Mouse (Mus musculus) MEL (cell line): ENCODE measurements at regions not wholly inside any gene's neighbourhood (a gene's known extent, or its start where the extent isn't known, plus 50 kb on each side); places are given as distances from the start of the nearest gene placed in this dataset.

Source experiments
- CTCF ChIP-seq, 3 experiments: IDR thresholded peaks in 2 of 3; conservative IDR thresholded peaks in 1 of 3; 2 replicates each; pipeline ENCODE4 v1.5.1; 2011 to 2012; ENCODE audit warnings: low read length in 3 of 3, low read depth in 2 of 3, mild to moderate bottlenecking in 2 of 3, improper control_type of control experiment in 1 of 3, inconsistent platforms in 1 of 3, mixed read lengths in 1 of 3, moderate library complexity in 1 of 3; ENCODE audit not compliant: control insufficient read depth in 1 of 3, insufficient read depth in 1 of 3, poor library complexity in 1 of 3, severe bottlenecking in 1 of 3
- HCFC1 ChIP-seq: IDR thresholded peaks from 2 replicates; pipeline ENCODE4 v1.6.1; 2012; ENCODE audit warnings: low read depth, mild to moderate bottlenecking, inconsistent platforms, low read length, improper control_type of control experiment, moderate library complexity
- JUND ChIP-seq: IDR thresholded peaks from 2 replicates; pipeline ENCODE4 v1.6.1; 2011; ENCODE audit warnings: low read depth, mild to moderate bottlenecking, improper control_type of control experiment, low read length
- KAT2A ChIP-seq: conservative IDR thresholded peaks from 2 replicates; pipeline ENCODE4 v1.6.1; 2012; ENCODE audit warnings: low read depth, low read length, improper control_type of control experiment, inconsistent platforms
- NELFE ChIP-seq: IDR thresholded peaks from 2 replicates; pipeline ENCODE4 v1.6.1; 2011; ENCODE audit warnings: low read depth, low read length, improper control_type of control experiment
- NRF1 ChIP-seq: IDR thresholded peaks from 2 replicates; pipeline ENCODE4 v1.6.1; 2014; ENCODE audit warnings: low read depth, mild to moderate bottlenecking, inconsistent platforms, low read length, improper control_type of control experiment, moderate library complexity; ENCODE audit not compliant: poor library complexity, insufficient read depth, severe bottlenecking
- RCOR1 ChIP-seq: IDR thresholded peaks from 2 replicates; pipeline ENCODE4 v1.6.1; 2012; ENCODE audit warnings: low read depth, mild to moderate bottlenecking, inconsistent platforms, low read length, improper control_type of control experiment
- ZC3H11A ChIP-seq: IDR thresholded peaks from 2 replicates; pipeline ENCODE4 v1.6.1; 2012; ENCODE audit warnings: low read depth, mild to moderate bottlenecking, inconsistent platforms, low read length, improper control_type of control experiment
- ZMIZ1 ChIP-seq: IDR thresholded peaks from 2 replicates; pipeline ENCODE4 v1.6.1; 2012; ENCODE audit warnings: low read depth, mild to moderate bottlenecking, inconsistent platforms, low read length, improper control_type of control experiment, moderate library complexity
- ZNF384 ChIP-seq: IDR thresholded peaks from 2 replicates; pipeline ENCODE4 v1.6.1; 2012; ENCODE audit warnings: low read depth, mild to moderate bottlenecking, inconsistent platforms, low read length, improper control_type of control experiment

DNA sequence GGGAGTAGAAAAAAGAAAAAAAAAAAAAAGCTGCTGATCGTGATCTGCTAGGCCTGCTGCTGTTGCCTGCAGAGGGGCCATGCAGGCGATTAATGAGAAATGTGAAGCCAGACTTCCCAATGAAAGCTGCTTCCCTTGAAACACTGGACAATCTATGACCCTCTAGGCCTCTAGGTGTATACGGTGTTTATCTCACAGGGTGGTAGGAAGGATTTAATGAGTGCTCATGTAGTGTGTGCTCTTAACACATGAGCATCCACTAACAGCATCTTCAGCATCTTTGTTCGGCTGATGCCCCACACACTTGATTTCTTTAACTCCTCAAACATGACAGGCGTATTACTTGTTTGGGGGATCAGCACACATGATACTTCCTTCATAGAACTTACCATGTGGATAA is 359.7 kb upstream of the Clec14a start:
- TF ChIP-seq CTCF (IDR thresholded peaks at IDR 0.05 in 2 of 3, conservative IDR thresholded peaks at IDR 0.05 in 1 of 3; ENCODE audit: control insufficient read depth in 1 of 3, insufficient read depth in 1 of 3, low read depth in 2 of 3, low read length in 3 of 3, poor library complexity in 1 of 3, severe bottlenecking in 1 of 3) (no peak), RCOR1 (no peak), HCFC1 (no peak), ZC3H11A (no peak), NELFE (no peak), JUND (no peak), ZMIZ1 (no peak), ZNF384 (no peak), KAT2A (no peak), NRF1 (no peak)
